Mouse (Mus musculus): ENCODE results near the gene Oxt.

- TF ChIP-seq CTCF (IDR thresholded peaks at IDR 0.05; ENCODE audit: low read depth, low read length) (no peak), POLR2A (IDR thresholded peaks at IDR 0.05; ENCODE audit: insufficient read depth, low read length) (no peak), EP300 (IDR thresholded peaks at IDR 0.05; ENCODE audit: insufficient read depth, low read depth, low read length) (no peak)
These were observed 3.8 kb downstream of the Oxt start for GRCm38 (mm10) chr2:130579791-130580190.
